Mouse (Mus musculus) T-cell, adult 2 months (primary cell): Measurements from ENCODE around the gene Polr3b.
A peak's percentile ranks its signal among the peaks of the same experiment; 100 is the strongest.

Source experiments
- DNase-seq: peaks from one replicate; pipeline ENCODE4 v3.0.0; 2022; ENCODE audit warnings: low spot score

Gene Polr3b

DNA sequence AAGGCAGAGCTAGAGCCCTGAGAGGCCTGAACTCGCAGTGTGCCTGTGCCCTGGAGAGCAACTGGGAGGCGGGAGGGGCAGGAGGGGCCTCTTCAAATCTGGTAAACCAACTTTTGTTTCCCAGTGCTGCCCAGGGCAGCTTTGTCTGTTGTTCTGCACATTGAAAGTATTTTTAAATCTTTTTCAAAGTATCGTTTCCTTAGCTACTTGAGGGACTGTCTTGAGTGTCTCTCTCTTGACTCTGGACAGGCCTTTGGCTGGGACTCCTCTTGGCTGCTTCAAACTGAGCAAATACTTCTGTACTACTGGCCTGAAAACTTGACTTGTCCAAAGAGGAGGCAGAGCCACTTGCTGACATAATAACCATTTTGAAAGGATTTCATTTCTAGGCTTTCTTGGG lies 11.3 kb upstream of the Polr3b start:
- no peak for DNase-seq

DNA sequence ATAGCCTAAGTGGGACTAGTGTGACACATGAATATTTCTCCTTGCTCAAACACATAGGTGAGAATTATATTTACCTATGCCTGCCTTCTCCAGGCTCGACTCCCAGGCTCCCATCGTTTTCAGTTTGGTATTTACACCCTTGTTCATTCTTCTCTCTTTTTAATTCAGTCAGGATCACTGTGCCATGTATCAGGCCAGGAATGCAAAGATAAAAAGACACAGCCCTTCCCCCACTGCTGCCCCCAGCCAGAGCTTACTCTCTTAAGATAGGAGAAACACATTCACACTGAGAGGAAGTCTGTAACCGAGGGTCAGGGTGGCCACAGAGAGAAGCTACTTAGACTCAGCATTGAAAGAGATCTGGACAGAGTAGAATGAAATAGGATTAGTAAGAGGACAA lies 10.4 kb upstream of the Polr3b start:
- DNase-seq: no peak

DNA sequence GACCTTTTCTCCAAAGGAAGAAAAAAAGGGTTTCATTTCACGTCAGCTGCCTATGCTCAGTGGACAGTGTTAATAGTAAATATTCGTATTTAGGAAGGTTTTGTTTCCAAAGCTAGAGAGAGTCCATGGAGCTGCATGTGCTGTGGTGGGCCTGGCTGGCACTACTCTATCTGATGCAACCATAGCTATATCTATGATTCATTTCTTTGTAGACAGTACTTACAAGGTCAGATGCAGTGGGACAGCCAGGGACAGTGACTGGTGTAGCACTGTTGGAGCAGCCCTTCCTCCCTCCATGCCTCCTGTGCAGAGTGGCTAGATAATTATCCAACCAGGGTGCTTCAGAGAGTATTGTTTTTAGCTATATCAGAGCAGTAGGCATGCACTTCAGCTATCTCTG lies 9.8 kb upstream of the Polr3b start:
- DNase-seq: no peak

DNA sequence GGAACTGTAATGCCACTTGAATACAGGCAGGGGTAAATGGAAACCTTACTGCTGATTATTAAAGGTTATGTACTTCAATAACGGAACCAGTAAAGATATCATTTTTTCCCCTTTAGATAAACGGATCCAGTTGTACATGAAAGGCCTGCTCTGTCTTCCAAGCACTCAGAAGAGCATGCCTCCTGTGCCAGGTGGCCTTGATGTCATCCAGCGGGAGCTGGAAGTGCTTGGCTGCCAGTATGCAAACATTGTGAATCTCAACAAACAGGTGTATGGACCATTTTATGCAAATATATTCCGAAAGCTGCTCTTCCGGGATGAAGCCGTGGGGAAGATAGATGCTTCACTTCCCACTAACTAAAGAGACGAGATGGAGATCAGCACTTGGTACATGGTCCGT lies 8.7 kb upstream of the Polr3b start:
- no peak for DNase-seq

DNA sequence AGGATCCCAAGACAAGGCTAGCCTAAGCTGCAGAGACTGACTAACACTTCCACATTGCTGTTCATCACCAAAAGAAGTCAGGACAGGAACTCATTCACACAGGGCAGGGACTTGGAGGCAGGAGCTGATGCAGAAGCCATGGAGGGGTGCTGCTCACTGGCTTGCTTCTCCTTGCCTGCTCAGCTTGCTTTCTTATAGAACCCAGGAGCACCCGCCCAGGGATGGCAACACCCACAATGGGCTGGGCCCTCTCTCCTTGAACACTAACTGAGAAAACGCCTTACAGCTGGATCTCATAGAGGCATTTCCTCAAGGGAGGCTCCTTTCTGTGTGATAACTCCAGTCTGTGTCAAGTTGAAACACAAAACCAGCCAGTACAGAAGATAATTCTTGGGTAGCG lies 7.0 kb upstream of the Polr3b start:
- no peak for DNase-seq

DNA sequence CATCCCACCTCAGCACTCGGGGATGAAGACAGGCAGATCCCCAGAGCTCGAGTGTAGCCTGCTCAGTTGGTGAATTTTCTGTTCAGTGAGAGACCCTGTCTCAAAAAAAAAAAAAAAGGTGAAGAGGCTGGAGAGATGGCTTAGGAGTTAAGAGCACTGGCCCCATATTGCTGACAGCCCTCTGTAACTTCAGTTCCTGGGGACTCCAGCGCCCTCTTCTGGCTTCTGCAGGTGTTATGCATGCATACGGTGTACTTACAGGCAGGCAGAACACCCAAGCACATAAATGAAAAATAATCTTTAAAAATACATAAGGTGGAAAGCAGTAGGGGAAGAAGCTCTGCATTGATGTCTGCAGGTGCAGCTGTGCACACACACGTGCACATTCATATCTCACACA lies 9.1 kb downstream of the Polr3b start:
- peak; percentile 53 for DNase-seq

DNA sequence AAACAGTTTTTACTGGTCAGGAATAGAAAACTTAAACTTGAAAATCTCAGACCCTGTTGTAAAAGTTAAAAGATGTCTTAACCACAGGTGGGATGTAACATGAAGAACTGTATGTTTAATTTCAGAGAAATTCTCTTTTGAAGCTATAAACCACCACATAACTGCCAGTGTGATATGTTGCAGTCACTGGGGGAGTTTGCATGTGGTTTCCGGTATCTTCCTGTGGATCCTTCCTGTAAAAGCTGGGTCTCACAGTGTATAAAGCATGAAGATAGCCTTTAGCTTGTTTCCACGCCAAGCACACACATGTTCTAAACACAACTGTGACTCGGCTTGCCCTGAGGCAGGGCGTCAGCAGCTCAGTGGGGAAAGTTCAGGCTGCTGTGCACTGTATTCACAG lies 9.9 kb downstream of the Polr3b start:
- DNase-seq: peak; percentile 39

DNA sequence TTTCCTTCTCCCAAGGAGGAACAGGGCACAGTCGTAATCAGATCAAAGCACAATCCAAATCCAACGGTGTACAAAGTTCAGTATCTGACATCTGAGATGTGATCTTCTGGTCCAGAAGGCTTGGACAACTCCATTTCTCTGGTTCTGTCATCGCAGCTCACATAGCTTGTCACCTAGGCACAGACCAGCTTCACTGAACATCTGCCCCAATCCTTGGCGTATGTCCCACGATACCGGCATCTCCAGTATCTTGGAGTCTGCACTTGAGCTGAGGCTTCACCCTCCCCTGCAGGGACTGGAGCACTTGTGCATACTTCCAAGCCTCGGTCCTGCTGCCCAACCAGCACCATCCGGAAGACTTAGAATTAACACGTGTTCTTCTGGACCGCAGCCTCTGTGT lies 14.6 kb downstream of the Polr3b start:
- no peak for DNase-seq

DNA sequence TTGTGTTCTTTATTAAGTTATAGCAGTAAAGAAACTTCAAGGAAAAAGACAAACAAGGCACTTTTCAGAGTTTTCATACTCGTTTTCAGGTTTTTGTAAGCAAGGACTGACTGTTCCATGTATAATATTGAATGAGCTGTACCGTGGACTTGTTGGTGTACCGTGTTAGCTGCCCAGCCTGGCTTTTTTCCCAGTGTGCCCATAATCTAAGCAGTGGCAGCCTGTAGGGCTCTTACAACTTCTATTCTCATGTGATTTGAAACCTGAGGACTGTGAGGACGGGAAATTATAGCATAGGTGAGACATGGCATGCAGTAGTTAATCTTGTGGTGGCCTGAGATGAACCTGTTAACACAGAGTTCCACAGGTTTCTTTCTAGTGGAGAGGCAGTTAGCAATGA lies 16.3 kb downstream of the Polr3b start:
- DNase-seq: no peak

DNA sequence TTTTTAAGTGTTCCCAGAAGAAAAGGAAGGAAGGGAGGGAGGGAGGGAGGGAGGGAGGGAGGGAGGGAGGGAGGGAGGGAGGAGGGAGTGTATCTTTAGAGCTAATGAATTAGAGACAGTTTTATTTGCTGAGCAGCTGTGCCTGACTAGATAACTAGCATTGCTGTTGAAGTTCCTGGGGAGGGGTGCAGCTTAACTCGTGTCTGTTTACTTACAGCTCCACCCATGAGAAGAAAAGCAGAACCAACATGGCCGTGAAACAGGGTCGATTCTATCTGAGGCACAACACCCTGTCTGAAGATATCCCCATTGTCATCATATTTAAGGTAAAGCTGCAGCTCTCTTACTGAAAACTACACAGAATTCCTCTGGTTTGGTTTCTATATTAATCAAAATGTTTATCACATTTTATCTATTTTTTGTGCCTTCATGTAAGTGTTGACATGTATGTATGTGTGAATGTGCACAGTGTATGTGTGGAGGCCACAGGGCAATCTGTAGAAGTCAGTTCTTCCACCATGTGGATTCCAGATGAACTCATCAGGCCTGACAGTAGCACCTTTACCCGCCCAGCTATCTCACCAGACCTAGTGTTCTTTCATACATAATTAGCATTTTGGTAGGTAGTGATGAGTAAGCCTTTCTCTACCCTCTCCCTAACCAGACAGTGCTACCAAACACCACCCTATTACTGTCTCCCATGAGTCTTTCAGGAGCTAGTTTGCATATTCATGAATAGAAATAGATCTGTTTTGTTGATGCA lies 17.6 kb downstream of the Polr3b start:
- DNase-seq: no peak

DNA sequence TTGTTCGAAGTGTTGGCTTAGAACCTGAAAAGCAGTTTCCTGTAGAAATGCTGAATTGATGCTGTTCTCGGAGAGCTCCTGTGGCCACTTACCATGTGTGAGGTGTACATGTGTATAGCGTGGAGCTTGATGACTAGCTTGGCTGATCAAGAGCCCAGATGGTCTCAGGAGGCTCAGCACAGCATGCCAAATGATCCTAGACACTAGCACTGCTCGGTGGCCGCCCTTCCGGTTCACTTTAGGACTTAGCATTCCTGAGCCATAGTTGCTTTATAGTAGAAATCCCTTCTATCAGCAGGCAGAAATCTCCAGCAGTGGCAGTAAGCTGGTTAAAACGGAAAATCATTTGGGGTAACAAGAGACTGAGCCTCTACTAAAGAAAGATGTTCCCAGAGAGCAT lies 18.8 kb downstream of the Polr3b start:
- DNase-seq: no peak

DNA sequence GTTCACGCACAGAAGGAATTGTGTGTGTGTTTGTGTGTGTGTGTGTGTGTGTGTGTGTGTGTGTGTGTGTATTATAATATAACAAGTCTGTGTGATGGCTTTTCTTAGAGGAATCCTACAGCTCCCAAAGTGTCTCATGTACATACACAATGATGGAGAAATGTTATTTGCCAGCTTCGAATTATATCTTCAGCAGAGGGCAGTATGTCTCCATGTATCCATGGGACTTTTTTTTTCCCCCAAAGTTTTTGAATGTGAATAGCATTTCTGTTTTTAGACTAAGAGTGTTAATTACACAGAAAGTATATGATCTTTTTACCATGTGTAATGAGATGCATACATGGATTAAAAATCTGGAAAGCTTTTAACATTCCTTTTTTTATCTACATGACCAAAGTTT lies 19.5 kb downstream of the Polr3b start:
- no peak for DNase-seq

DNA sequence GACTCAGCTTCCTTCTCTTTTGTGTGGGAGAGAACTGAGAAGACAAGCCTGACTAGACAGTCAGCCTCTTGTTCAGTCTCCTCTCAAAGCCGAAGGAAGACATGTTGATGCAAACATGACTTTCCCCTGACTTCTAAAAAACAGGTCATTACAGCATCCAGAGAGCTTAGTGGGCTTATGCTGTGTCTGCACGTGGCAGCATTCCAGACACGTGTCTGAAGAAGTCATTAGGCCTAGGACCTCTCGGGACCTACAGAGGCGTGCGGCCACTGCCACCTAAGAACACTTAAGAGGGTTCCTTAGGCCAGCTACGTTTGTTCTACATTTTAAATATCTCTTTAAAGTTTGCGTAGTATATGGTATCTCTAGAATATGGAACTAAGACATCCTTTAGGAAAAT lies 23.8 kb downstream of the Polr3b start:
- no peak for DNase-seq

DNA sequence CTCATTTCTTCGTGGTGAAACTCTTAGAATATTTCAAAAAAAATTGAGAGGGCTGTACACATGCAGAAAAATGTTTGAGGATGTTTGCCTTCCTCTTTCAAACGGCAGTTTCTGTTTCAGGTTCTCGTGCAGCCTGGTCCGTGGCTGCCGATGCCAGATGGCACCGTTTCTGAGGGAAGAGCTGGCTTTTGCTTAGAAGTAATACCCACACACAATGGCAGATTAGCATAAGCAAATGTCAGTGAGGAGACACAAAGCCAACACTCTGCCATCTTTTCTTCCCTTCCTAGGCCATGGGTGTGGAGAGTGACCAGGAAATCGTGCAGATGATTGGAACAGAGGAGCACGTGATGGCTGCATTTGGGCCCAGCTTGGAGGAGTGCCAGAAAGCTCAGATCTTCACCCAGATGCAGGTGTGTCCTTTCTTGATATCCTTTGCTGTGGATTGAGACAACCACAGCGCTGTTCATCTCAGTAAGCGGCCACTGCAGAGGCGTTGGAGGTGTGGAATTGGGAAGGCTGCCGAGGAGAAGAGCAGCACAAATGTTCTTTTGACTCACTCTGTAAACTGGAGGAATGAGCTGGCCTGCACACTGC lies 24.5 kb downstream of the Polr3b start:
- peak; percentile 15 for DNase-seq

DNA sequence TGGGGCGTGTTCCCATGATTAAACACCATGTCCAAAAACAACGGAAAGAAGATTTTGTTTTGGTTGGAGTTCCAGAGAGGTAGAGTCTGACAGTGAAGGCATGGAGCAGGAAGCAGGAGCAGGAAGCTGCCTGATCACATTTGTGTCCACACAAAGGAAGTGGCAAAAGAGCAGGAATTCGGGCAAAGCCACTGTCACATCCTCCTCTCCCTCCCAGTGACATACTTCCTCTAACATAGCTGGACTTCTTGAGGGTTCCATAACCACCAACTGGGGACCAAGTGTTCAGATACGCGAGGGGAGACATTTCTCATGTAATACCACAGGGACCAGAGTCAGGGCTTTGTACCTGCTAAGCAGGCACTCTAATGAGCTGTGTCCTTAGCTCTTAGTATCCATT lies 25.2 kb downstream of the Polr3b start:
- DNase-seq: no peak

DNA sequence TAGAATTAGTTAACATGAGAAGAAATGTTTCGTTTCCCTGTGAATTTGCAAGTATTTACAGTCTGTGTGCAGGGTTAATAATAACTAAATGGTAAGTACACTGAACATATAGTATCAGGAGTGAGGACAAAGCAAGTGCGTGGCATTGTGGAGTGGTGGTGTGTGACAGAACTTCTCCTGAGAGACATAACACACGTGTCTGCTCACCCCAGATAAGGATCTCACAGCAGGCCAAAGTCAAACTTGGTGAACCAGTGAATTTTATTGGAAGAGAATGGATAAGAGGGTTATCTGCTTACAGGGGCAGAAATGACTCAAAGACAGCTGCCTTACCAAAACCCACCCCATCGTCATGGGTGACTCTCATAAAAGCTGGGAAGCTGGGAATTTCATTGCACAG lies 26.8 kb downstream of the Polr3b start:
- DNase-seq: no peak

DNA sequence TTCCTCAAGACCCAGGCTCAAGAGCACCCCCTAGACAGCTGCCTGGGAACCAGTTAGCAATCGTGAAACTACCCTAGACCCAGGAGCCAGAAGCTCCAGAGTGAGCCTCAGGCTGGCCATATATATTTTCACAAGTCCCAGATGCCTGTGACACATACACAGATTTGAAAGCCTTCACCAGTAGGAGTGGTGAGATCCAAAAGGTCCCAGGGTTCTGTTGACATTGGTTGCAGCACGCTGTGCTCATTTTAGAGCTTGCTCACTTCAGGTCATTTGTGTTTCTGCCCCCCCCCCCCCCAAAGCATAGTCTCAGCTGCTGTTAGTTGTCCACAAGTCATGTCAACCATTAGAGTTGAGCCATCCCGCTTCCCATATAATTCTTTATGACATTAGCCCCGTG lies 31.9 kb downstream of the Polr3b start:
- DNase-seq: no peak

DNA sequence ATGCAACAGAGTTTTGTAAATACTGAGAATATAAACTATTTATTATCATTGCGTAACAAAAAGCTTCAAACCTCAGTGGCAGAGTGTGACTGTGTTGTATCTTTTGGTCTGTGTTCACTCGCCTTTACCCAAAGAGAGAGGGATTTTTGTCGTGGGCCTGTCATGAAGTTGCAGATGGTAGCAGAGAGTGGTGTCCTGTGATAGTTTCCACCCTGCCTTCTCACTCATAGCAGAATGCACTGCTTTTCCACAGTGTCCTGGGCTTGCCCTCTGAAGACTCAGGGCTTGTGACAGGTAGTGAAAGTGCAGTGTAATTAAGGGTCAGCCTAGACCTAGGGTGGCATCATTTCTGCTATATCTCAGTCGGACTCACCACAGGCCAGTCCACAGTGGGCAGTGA lies 32.6 kb downstream of the Polr3b start:
- no peak for DNase-seq

DNA sequence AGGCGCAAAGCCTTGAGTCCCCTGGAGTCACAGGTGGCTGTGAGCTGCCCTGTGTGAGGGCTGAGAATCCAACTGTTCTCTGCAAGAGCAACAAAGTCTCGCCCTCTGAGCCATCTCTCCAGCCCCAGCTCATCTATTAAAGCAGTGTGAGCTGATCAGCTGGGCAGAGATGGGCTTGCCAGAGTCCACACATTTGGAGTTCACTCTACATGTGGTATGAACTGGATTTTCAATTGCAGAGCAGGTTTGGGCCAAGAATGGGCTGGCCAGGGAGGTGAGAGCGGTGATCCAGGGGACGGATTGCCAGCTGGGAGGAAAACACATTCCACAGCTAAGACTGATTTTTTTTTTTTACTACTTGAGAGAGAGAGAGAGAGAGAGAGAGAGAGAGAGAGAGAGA lies 34.5 kb downstream of the Polr3b start:
- DNase-seq: no peak

DNA sequence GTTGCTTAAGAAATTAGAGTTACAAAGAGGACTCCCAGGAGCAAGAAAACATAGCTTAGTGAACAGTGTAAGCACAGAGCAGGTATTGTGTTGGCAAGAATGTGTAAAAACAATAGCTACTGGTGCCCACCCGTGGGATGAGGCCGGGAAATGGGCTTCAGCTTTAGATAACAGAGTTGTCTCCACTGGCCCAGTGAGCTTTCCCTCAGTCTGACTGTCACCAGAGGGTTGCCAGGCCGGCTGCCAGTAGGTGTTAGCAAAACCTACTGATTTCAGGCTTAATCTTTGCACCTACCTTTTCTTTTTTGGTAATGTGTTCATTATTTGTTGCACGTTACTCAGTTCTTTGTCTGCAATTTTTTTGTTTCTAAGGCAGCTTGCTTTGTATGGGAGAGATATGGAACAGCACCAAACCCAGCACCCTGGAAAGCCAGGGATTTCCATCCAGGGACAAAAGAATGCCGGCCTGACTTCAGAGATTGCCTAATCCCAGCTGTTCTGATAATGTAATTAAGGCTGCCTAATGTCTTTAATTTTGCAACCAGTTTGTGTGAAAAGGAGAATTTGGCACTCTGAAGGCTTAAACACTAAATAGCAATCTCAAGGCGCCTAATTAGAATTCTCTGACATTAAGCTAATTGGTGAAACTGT lies 35.5 kb downstream of the Polr3b start:
- DNase-seq: no peak

DNA sequence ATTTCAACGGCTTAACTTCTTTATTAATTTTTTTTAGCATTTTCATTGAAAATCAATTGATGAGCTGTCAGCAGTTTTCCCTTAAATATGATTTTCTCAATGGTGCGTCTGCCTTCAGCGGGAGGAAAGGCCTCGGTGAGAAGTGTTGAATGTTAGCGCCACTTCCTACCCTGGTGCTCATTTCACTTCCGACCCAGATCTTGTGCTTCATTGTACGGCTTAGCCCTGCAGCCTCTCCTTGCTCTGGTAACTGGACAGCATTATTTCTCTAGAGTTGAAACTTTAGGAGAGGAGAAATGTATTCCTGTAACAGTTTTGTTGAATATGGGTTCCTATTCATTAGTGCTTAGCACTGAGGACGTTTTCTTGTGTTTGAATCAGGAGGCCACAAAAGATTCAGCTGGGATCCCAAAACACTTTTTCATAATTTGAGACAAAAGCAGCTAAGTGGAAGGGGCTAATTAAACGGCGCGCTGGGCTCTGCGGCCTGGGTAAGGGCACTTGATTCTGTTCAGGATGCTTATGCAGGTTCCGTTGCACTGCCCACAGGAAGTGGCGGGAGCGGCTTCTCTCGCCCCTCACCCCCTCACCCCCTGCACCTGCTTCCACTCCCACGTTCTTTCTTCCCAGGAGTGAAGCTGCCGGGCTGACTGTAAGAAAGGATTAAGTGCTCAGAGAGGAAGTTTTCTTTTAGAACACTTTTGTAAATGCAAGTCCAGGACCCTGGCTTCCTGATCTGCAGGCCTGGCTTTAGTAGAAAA lies 36.2 kb downstream of the Polr3b start:
- DNase-seq: no peak

DNA sequence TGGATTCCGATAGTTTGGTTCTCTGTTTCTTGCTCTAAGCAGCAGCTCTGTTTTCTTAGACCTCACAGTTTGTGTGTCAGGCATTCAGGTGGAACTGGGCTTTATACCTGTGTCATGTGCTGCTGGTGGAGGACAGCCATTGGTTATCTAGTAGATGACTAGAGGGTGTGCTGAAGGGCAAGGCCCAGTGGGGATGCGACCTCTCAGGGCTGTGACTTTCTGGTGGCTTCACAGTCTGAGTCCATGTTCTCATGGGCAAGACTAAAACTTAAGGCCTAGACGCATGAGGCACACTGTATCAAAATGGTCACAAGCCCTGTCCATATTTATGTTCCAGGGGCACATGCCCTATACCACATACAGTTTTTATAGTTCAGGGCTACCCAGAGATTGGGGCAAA lies 37.2 kb downstream of the Polr3b start:
- no peak for DNase-seq

DNA sequence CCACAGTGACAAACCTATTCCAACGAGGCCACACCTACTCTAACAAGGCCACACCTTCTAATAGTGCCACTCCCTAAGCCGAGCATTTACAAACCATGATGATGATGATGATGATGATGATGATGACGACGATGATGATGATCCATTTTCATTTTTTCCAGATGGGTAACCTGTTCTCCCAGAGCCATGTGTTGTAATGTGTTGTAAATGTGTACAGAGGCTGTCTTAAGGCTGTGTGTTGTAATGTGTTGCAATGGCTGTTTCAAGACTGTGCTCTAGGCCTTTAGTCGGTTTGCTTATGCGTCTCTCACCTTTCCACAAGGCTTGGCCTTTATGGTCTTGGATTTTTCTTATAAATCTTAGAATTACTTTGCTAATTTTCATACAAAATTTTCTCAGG lies 40.0 kb downstream of the Polr3b start:
- no peak for DNase-seq
